Mouse (Mus musculus) forebrain, embryonic 12.5 days (tissue): ENCODE measurements around the gene Cadm1. TPM values are rescaled to one million over a fixed set of nuclear protein-coding genes. Genes with fewer than 3 reads are reported as not detected.
A peak's percentile ranks its signal among the peaks of the same experiment; 100 is the strongest.

Experiments
- ATAC-seq: fragments of 200-750 bp; cut with Nextera tagmentation; 2 replicates; pipeline ENCODE4 v1.8.0; 2017; ENCODE audit warnings: moderate TSS enrichment; ENCODE audit not compliant: low FRiP score
- H3K27ac ChIP-seq: fragments of 300-500 bp; sonication (generic); 2 replicates; pipeline ENCODE4 v1.5.1; 2016; ENCODE audit warnings: mild to moderate bottlenecking
- H3K27me3 ChIP-seq: fragments of 300-500 bp; sonication (generic); 2 replicates; pipeline ENCODE4 v1.6.1; 2016; ENCODE audit warnings: mild to moderate bottlenecking
- H3K36me3 ChIP-seq: fragments of 300-500 bp; sonication (generic); replicated peaks from 2 replicates; pipeline ENCODE4 v1.6.1; 2016; ENCODE audit warnings: mild to moderate bottlenecking
- H3K4me1 ChIP-seq: fragments of 300-500 bp; sonication (generic); 2 replicates; pipeline ENCODE4 v1.6.1; 2016
- H3K4me2 ChIP-seq: fragments of 300-500 bp; sonication (generic); 2 replicates; pipeline ENCODE4 v1.6.1; 2016; ENCODE audit warnings: mild to moderate bottlenecking, moderate library complexity
- H3K4me3 ChIP-seq: fragments of 300-500 bp; sonication (generic); replicated peaks from 2 replicates; pipeline ENCODE4 v1.5.1; 2016; ENCODE audit warnings: mild to moderate bottlenecking
- H3K9ac ChIP-seq: fragments of 300-500 bp; sonication (generic); 2 replicates; pipeline ENCODE4 v1.6.1; 2016; ENCODE audit warnings: mild to moderate bottlenecking
- H3K9me3 ChIP-seq: fragments of 300-500 bp; sonication (generic); 2 replicates; pipeline ENCODE4 v1.6.1; 2016
- WGBS: fragments of 180-500 bp; shearing (Covaris S2); methylation state at CpG from one replicate; pipeline ENCODE4 v1.1.7; 2016; 5-methylcytosine and 5-hydroxymethylcytosine counted together
- polyA plus RNA-seq: library from polyadenylated mRNA; unstranded; fragments of >200 nt; fragmentation: Nextera tagmentation; extraction: Ambion mirVana; gene quantifications from 2 replicates; pipeline ENCODE4 v1.2.1, GENCODE M21; 2016

The Cadm1 gene
- polyA plus RNA-seq, 1 experiment from 2014 or later = 99.8 TPM

DNA sequence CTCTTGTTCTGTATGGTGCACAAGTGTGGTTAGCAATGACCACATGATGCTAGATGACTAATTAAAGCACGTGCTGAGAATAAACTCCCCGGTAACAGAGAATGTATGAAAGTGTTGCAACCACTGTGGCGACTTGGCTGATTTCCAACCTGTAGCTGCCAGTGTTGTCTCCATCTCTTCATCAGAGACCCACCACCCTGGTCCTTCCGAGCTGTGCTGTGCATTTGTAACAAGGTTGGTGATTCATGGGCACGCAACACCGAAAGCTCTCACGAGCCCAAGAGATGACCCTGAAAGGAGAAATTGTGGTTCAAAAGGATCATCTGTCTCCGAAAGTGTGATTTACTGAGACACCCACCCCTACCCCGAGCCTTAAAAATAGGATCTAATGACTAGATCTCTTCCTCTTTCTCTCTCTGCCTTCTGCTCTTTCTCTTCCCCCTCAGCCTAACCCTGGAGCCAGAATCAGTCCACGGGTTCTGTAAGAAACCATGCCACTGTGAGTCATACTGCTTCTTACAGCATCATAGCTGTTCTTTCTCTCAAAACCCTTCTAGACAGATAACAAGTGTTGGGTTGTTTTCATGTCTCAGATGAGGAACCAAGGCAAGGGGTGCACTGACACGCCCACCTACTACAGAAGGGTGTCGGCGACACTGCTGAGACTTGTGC lies 203.9 kb downstream of the Cadm1 start:
- Histone ChIP-seq H3K27ac (no peak overlapping the region), H3K27me3 (no peaks in the 10 kb centered on the region), H3K4me2 (no peak overlapping the region), H3K36me3 (no peaks in the 10 kb centered on the region), H3K4me1 (peaks cover 31% of the 10 kb centered on the region), H3K4me3 (no peak overlapping the region), H3K9ac (no peak overlapping the region), H3K9me3 (no peaks in the 10 kb centered on the region)
- WGBS = 80% methylated on average over 13 of the region's 13 CpGs
- ATAC-seq = no peak

GRCm38 (mm10) chr9:47734905-47735304 lies 204.9 kb downstream of the Cadm1 start:
- Histone ChIP-seq H3K36me3 (no peaks in the 10 kb centered on the region), H3K9me3 (no peaks in the 10 kb centered on the region), H3K9ac (no peak overlapping the region), H3K27me3 (no peaks in the 10 kb centered on the region), H3K4me1 (peaks cover 38% of the 10 kb centered on the region), H3K4me2 (no peak overlapping the region), H3K4me3 (no peak overlapping the region), H3K27ac (no peak overlapping the region)
- WGBS = 84% methylated on average over 5 of the region's 5 CpGs
- no peak for ATAC-seq

DNA sequence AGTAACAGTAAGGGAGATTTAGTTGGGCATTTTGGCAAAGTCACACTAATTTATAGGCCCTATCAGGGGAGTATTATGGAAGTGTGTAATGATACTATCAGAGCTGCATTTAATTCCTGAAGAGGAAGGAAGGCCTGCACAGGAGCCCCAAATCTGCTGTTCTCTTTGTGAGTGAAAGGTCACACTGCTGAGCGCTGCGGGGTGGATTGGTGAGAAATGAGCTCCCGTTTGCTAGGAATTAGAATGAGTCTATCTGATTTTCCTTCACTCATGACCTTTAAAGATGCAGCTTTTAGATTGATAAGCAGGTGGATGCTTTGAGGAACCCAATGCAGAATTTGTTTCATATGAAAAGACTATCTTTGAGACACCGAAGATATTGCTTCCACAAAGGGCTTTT lies 208.8 kb downstream of the Cadm1 start:
- H3K9me3 ChIP-seq = no peaks in the 10 kb centered on the region
- no peak overlapping the region for H3K4me3 ChIP-seq
- peaks cover 34% of the 10 kb centered on the region for H3K4me1 ChIP-seq
- no peak overlapping the region for H3K9ac ChIP-seq
- H3K36me3 ChIP-seq = no peaks in the 10 kb centered on the region
- no peak overlapping the region; the same call in 1 of the 2 replicates for H3K4me2 ChIP-seq
- no peak for ATAC-seq
- H3K27me3 ChIP-seq = no peaks in the 10 kb centered on the region
- no peak overlapping the region; the same call in 1 of the 2 replicates for H3K27ac ChIP-seq
- 40% methylated on average over 4 of the region's 4 CpGs for WGBS

GRCm38 (mm10) chr9:47739276-47739675 lies 209.3 kb downstream of the Cadm1 start:
- H3K9me3 ChIP-seq = no peaks in the 10 kb centered on the region
- H3K4me1 ChIP-seq = peaks cover 30% of the 10 kb centered on the region
- 10% methylated on average over 7 of the region's 7 CpGs for WGBS
- H3K4me3 ChIP-seq = no peak overlapping the region
- no peak overlapping the region for H3K9ac ChIP-seq
- 0 out of 2 replicates have a peak overlapping the region, but pooled peaks have one; percentile 31 for H3K27ac ChIP-seq
- no peaks in the 10 kb centered on the region for H3K27me3 ChIP-seq
- H3K36me3 ChIP-seq = no peaks in the 10 kb centered on the region
- ATAC-seq = peak; percentile 72
- H3K4me2 ChIP-seq = no peak overlapping the region; the same call in 1 of the 2 replicates

- H3K4me1 ChIP-seq = peaks cover 26% of the 10 kb centered on the region
- H3K27me3 ChIP-seq = no peaks in the 10 kb centered on the region
- H3K27ac ChIP-seq = no peak overlapping the region
- H3K4me2 ChIP-seq = no peak overlapping the region
- no peak overlapping the region for H3K9ac ChIP-seq
- H3K9me3 ChIP-seq = no peaks in the 10 kb centered on the region
- WGBS = 91% methylated on average over 3 of the region's 3 CpGs
- no peaks in the 10 kb centered on the region for H3K36me3 ChIP-seq
- no peak for ATAC-seq
- H3K4me3 ChIP-seq = no peak overlapping the region
Measured at GRCm38 (mm10) chr9:47741751-47742150, 211.8 kb downstream of the Cadm1 start.

DNA sequence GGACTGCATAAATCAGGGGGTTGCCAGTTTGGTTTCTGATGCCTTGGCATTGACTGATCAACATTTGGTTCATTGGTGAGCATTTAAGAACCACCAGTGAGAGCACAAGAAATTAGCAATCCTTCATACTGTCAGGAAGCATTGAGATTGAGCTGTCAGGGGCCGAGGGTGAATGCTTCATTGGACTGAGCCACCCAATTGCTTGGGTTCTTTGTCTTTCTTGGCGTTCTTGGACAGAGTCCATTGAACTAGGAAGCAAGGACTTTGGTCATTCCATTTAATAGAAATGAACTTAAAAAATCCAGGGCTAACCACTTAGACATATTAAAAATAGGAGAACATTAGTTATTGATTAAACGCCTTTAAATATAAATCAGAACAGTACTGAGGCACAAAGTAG lies 214.9 kb downstream of the Cadm1 start:
- Histone ChIP-seq H3K36me3 (no peaks in the 10 kb centered on the region), H3K9me3 (no peaks in the 10 kb centered on the region), H3K27me3 (no peaks in the 10 kb centered on the region), H3K27ac (no peak overlapping the region), H3K4me2 (no peak overlapping the region), H3K9ac (no peak overlapping the region), H3K4me1 (peaks cover 4% of the 10 kb centered on the region), H3K4me3 (no peak overlapping the region)
- ATAC-seq = no peak
- WGBS = 77% methylated on average over 3 of the region's 3 CpGs

- no peak overlapping the region for H3K9ac ChIP-seq
- H3K4me3 ChIP-seq = no peak overlapping the region
- ATAC-seq = no peak
- H3K9me3 ChIP-seq = no peaks in the 10 kb centered on the region
- H3K36me3 ChIP-seq = no peaks in the 10 kb centered on the region
- no peaks in the 10 kb centered on the region; the same call in 1 of the 2 replicates for H3K4me1 ChIP-seq
- 82% methylated on average over 7 of the region's 7 CpGs for WGBS
- H3K27ac ChIP-seq = no peak overlapping the region
- H3K27me3 ChIP-seq = no peaks in the 10 kb centered on the region
- H3K4me2 ChIP-seq = no peak overlapping the region
Measured at GRCm38 (mm10) chr9:47745716-47746115, 215.7 kb downstream of the Cadm1 start.

- Histone ChIP-seq H3K36me3 (no peaks in the 10 kb centered on the region), H3K4me2 (no peak overlapping the region), H3K4me3 (no peak overlapping the region), H3K9me3 (no peaks in the 10 kb centered on the region), H3K9ac (no peak overlapping the region), H3K4me1 (peaks cover 18% of the 10 kb centered on the region), H3K27me3 (no peaks in the 10 kb centered on the region), H3K27ac (no peak overlapping the region)
- ATAC-seq = no peak
- 91% methylated on average over 5 of the region's 5 CpGs for WGBS
Measured at GRCm38 (mm10) chr9:47749160-47749559, 219.2 kb downstream of the Cadm1 start.

- H3K4me1 ChIP-seq = peaks cover 25% of the 10 kb centered on the region
- no peak overlapping the region for H3K9ac ChIP-seq
- WGBS = 44% methylated on average over 5 of the region's 5 CpGs
- H3K4me2 ChIP-seq = no peak overlapping the region
- no peaks in the 10 kb centered on the region for H3K36me3 ChIP-seq
- no peak overlapping the region for H3K4me3 ChIP-seq
- H3K27me3 ChIP-seq = no peaks in the 10 kb centered on the region
- H3K9me3 ChIP-seq = no peaks in the 10 kb centered on the region
- H3K27ac ChIP-seq = 0 out of 2 replicates have a peak overlapping the region, but pooled peaks have one; percentile 25
- no peak for ATAC-seq
Measured at GRCm38 (mm10) chr9:47752516-47752915, 222.5 kb downstream of the Cadm1 start.

DNA sequence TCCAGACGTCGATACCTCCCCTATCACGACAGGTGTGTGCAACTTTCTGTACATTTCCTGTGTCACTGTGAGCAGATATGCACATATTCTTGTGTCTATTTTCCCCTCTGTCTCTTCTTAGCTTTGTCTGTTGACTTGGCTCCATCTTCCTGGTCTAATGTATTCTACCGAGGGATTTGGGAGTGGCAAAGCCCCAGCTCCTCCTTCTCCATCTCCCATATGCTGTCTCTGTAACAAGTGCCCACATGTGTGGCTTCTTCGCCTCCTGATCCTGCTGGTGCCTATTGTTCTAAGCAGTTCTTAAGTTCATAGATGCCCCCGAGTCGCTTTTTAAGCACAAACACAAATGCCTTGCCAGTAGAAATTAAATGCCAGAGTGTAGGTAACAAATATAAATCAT lies 223.2 kb downstream of the Cadm1 start:
- Histone ChIP-seq H3K27ac (no peak overlapping the region), H3K4me1 (peaks cover 25% of the 10 kb centered on the region), H3K27me3 (no peaks in the 10 kb centered on the region), H3K4me3 (no peak overlapping the region), H3K4me2 (no peak overlapping the region), H3K9ac (no peak overlapping the region), H3K36me3 (no peaks in the 10 kb centered on the region), H3K9me3 (no peaks in the 10 kb centered on the region)
- no peak for ATAC-seq
- 70% methylated on average over 7 of the region's 7 CpGs for WGBS

GRCm38 (mm10) chr9:47755119-47755518 lies 225.1 kb downstream of the Cadm1 start:
- H3K36me3 ChIP-seq = no peaks in the 10 kb centered on the region
- no peak overlapping the region for H3K9ac ChIP-seq
- 51% methylated on average over 12 of the region's 12 CpGs for WGBS
- H3K4me2 ChIP-seq = no peak overlapping the region
- H3K27ac ChIP-seq = no peak overlapping the region
- H3K9me3 ChIP-seq = no peaks in the 10 kb centered on the region
- no peak for ATAC-seq
- no peaks in the 10 kb centered on the region for H3K27me3 ChIP-seq
- peaks cover 35% of the 10 kb centered on the region for H3K4me1 ChIP-seq
- H3K4me3 ChIP-seq = no peak overlapping the region

DNA sequence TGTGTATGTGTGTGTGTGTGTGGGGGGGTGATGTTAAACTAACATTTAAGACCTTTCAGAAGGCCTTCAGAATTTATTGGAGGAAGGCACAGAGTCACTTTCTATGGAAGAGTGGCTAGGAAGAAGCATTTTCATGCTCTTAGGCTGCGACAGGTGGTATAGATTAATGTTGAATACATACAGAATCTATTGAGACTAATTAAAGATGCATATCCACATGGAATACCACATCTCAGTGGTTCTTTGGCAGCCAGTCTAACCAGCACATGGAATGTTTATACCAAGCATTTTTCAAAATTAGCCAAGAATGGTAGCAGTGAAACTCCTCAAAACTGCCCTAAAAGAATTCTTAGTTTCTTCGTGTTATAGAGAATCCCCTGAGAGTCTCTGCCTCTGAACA lies 227.8 kb downstream of the Cadm1 start:
- H3K4me3 ChIP-seq = no peak overlapping the region
- H3K4me2 ChIP-seq = no peak overlapping the region
- 90% methylated on average over 2 of the region's 2 CpGs for WGBS
- peaks cover 42% of the 10 kb centered on the region for H3K4me1 ChIP-seq
- H3K9ac ChIP-seq = no peak overlapping the region
- no peaks in the 10 kb centered on the region for H3K27me3 ChIP-seq
- H3K9me3 ChIP-seq = no peaks in the 10 kb centered on the region
- ATAC-seq = no peak
- no peaks in the 10 kb centered on the region for H3K36me3 ChIP-seq
- H3K27ac ChIP-seq = no peak overlapping the region

- Histone ChIP-seq H3K27ac (no peak overlapping the region), H3K4me2 (no peak overlapping the region), H3K36me3 (no peaks in the 10 kb centered on the region), H3K4me3 (no peak overlapping the region), H3K9ac (no peak overlapping the region), H3K27me3 (0 out of 2 replicates have a peak, but pooled peaks cover under 1% of the 10 kb centered on the region), H3K9me3 (no peaks in the 10 kb centered on the region), H3K4me1 (peaks cover 37% of the 10 kb centered on the region)
- 65% methylated on average over 3 of the region's 3 CpGs for WGBS
- ATAC-seq = no peak
Measured at GRCm38 (mm10) chr9:47758320-47758719, 228.3 kb downstream of the Cadm1 start.
